Mouse (Mus musculus): Measurements from ENCODE around the gene Odf3b. TPM values are rescaled to one million over a fixed set of nuclear protein-coding genes. Genes with fewer than 3 reads are reported as not detected.

The Odf3b gene
- polyA plus RNA-seq, 1 experiment from 2014 or later: 5.5 TPM

DNA sequence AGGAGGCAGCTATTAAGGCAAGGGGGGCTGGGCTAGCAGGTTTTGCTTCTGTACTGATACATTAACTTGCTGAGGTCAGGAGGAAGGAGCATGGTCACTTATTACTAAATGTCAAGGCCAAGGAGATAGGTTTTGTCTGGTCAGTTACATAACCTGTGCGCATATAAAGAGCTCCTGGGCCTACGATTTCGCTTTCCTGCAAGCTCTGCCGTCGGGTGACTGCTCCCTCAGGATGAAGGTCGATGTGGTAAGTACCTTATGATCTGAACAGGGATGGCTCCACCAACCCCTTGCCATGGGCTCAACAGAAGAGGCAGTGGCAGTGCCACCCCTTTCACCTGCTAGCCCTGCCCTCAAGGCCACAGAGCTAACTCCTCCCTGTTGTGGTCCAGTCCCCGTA, 44.8 kb downstream of the Odf3b start, which contains the start of gene Miox:
Miox (plus strand) TSS at position 128 of the 400 bp plus-strand sequence.
- Histone ChIP-seq H3K9me3 (ENCODE audit: control insufficient read depth, low read length) (no peaks in the 10 kb centered on the region), H3K4me3 (replicated peaks; ENCODE audit: low read length) (no peak within 1 kb of the TSS), H3K27ac (no peak within 1 kb of the TSS), H3K9ac (no peak within 1 kb of the TSS), H3K27me3 (ENCODE audit: control insufficient read depth, insufficient read depth, low read length) (no peaks in the 10 kb centered on the region), H3K4me1 (replicated peaks; ENCODE audit: control insufficient read depth, insufficient read depth, low read length) (no peaks in the 10 kb centered on the region), H3K36me3 (replicated peaks; ENCODE audit: control insufficient read depth, insufficient read depth) (no peaks in the 10 kb centered on the region), H3K4me2 (replicated peaks) (no peak within 1 kb of the TSS)
- WGBS: 90% methylated on average over 7 of the region's 7 CpGs
- no peak for ATAC-seq (ENCODE audit: low FRiP score)
- DNase-seq (ENCODE audit: low spot score): no peak

Other genes with a start within 250 kb of the Odf3b start
- gene Mapk12, start 238.6 kb downstream of the Odf3b start, polyA plus RNA-seq (2014; fragmentation: Nextera tagmentation; extraction: Ambion mirVana): 3.3 and 4.0 TPM in 2 replicates
- gene Mapk11, start 229.7 kb downstream of the Odf3b start, polyA plus RNA-seq (2014; fragmentation: Nextera tagmentation; extraction: Ambion mirVana): 20.4 and 22.4 TPM in 2 replicates
- 99.2 and 101 TPM in 2 replicates for gene Plxnb2, start 198.5 kb downstream of the Odf3b start, polyA plus RNA-seq (2014; fragmentation: Nextera tagmentation; extraction: Ambion mirVana)
- gene Dennd6b, start 182.8 kb downstream of the Odf3b start, polyA plus RNA-seq (2014; fragmentation: Nextera tagmentation; extraction: Ambion mirVana): 71.4 and 71.6 TPM in 2 replicates
- gene Ppp6r2, start 167.7 kb downstream of the Odf3b start, polyA plus RNA-seq (2014; fragmentation: Nextera tagmentation; extraction: Ambion mirVana): 78.2 and 84.0 TPM in 2 replicates
- gene Sbf1, start 64.0 kb downstream of the Odf3b start, polyA plus RNA-seq (2014; fragmentation: Nextera tagmentation; extraction: Ambion mirVana): 99.8 and 105 TPM in 2 replicates
- gene Adm2, start 56.6 kb downstream of the Odf3b start, polyA plus RNA-seq (2014; fragmentation: Nextera tagmentation; extraction: Ambion mirVana): not detected in 2 replicates
- gene Miox, start 44.9 kb downstream of the Odf3b start, polyA plus RNA-seq (2014; fragmentation: Nextera tagmentation; extraction: Ambion mirVana): not detected in 2 replicates
- gene Lmf2, start 23.6 kb downstream of the Odf3b start, polyA plus RNA-seq (2014; fragmentation: Nextera tagmentation; extraction: Ambion mirVana): 24.2 and 24.6 TPM in 2 replicates
- 94.7 and 112 TPM in 2 replicates for gene Ncaph2, start 23.6 kb downstream of the Odf3b start, polyA plus RNA-seq (2014; fragmentation: Nextera tagmentation; extraction: Ambion mirVana)
- 19.5 and 20.5 TPM in 2 replicates for gene Sco2, start 5.4 kb downstream of the Odf3b start, polyA plus RNA-seq (2014; fragmentation: Nextera tagmentation; extraction: Ambion mirVana)
- 2.2 and 3.0 TPM in 2 replicates for gene Tymp, start 2.2 kb downstream of the Odf3b start, polyA plus RNA-seq (2014; fragmentation: Nextera tagmentation; extraction: Ambion mirVana)
- gene Klhdc7b, start 5.6 kb upstream of the Odf3b start, polyA plus RNA-seq (2014; fragmentation: Nextera tagmentation; extraction: Ambion mirVana): 0.07 TPM in 1 of 2 replicates, not detected in the other
- not detected in 2 replicates for gene Syce3, start 31.2 kb upstream of the Odf3b start, polyA plus RNA-seq (2014; fragmentation: Nextera tagmentation; extraction: Ambion mirVana)
- 1.2 TPM in 2 replicates for gene Cpt1b, start 46.6 kb upstream of the Odf3b start, polyA plus RNA-seq (2014; fragmentation: Nextera tagmentation; extraction: Ambion mirVana)
- gene C730034F03Rik, start 50.3 kb upstream of the Odf3b start, polyA plus RNA-seq (2014; fragmentation: Nextera tagmentation; extraction: Ambion mirVana): 2.7 and 3.2 TPM in 2 replicates
- gene Gm44502, start 50.4 kb upstream of the Odf3b start, polyA plus RNA-seq (2014; fragmentation: Nextera tagmentation; extraction: Ambion mirVana): not detected in 2 replicates
- gene Chkb, start 50.6 kb upstream of the Odf3b start, polyA plus RNA-seq (2014; fragmentation: Nextera tagmentation; extraction: Ambion mirVana): 71.2 and 76.3 TPM in 2 replicates
- 62.8 and 66.3 TPM in 2 replicates for gene Mapk8ip2, start 74.6 kb upstream of the Odf3b start, polyA plus RNA-seq (2014; fragmentation: Nextera tagmentation; extraction: Ambion mirVana)
- gene Arsa, start 98.1 kb upstream of the Odf3b start, polyA plus RNA-seq (2014; fragmentation: Nextera tagmentation; extraction: Ambion mirVana): 20.7 and 22.3 TPM in 2 replicates
- gene Shank3, start 120.3 kb upstream of the Odf3b start, polyA plus RNA-seq (2014; fragmentation: Nextera tagmentation; extraction: Ambion mirVana): 8.6 and 9.6 TPM in 2 replicates
- 1.0 and 1.8 TPM in 2 replicates for gene Acr, start 189.0 kb upstream of the Odf3b start, polyA plus RNA-seq (2014; fragmentation: Nextera tagmentation; extraction: Ambion mirVana)
- gene Rabl2, start 212.6 kb upstream of the Odf3b start, polyA plus RNA-seq (2014; fragmentation: Nextera tagmentation; extraction: Ambion mirVana): 79.0 and 85.9 TPM in 2 replicates